Mouse (Mus musculus) kidney, adult 18-20 months (tissue): ENCODE measurements around the gene Nudt6.

Experiments used
- DNase-seq: peaks from one replicate; pipeline ENCODE4 v3.0.0; 2021

Gene Nudt6

DNA sequence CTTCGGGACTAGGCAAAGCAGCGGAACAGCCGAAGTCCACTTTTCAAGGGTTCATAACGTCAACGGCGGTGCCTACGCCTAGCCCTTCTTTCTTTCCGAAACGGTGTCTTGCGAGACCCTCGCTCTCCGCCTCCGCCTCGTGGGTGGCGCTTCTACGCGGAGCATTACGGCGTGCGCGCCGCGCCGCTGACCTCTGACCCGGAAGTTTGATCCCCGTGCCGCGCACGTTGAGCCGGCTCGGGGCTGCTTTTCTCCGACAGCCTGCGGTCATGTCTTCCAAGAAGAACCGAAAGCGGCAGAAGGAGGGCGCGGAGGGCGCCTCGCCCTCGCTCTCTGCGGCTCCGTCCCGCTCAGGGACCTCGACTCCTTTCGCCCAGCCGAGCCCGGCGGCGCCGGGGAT is at the start of gene Nudt6:
TSS of gene Nudt6 (minus strand) at position 140 of the 400 bp plus-strand sequence.
- peak; percentile 93 for DNase-seq

- DNase-seq: no peak
These were observed 49.3 kb upstream of the Nudt6 start for GRCm38 (mm10) chr3:37469353-37469752.

GRCm38 (mm10) chr3:37468170-37468569 is 48.2 kb upstream of the Nudt6 start:
- no peak for DNase-seq

DNA sequence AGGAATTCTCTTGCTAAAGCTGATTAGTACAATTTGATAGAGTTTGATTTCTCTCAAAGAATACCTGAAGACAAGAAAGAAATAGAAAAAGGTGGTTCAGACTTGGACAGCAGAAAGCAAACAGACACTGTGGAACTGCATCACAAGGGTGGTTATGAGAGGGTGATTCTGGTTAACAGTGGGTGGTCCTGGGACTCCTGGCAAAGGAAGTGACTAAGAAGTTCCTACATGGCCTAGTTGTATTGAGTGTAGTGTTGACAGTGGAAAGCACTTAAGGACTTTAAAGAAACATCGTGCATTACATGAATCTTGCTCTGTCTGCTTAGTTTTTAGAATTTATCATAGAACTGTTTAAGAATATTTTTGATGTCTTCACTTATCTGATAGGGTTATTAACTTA is 36.0 kb upstream of the Nudt6 start:
- DNase-seq: no peak

GRCm38 (mm10) chr3:37443409-37443808 is 23.4 kb upstream of the Nudt6 start:
- no peak for DNase-seq

DNA sequence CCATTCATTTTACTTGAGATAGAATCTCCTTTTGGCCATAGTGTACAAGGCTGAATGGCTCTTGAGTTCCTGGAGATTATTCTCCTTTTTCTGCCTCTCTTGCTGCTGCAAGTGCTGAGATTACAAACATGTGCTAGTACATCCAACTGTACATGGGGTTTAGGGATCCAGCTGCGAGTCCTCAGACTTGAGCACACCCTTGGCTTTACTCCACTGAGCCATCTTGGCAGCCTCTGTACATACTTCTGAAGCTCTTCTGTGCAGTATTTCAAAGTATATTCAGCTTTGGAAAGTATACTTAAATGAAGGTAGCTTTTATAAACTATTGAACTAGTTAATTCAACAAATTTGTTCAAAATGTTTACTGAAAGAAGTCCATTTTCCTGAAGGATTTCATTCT is 19.8 kb upstream of the Nudt6 start:
- DNase-seq: no peak

GRCm38 (mm10) chr3:37430359-37430758 is 10.3 kb upstream of the Nudt6 start:
- no peak for DNase-seq

GRCm38 (mm10) chr3:37426069-37426468 is 6.1 kb upstream of the Nudt6 start:
- no peak for DNase-seq

DNA sequence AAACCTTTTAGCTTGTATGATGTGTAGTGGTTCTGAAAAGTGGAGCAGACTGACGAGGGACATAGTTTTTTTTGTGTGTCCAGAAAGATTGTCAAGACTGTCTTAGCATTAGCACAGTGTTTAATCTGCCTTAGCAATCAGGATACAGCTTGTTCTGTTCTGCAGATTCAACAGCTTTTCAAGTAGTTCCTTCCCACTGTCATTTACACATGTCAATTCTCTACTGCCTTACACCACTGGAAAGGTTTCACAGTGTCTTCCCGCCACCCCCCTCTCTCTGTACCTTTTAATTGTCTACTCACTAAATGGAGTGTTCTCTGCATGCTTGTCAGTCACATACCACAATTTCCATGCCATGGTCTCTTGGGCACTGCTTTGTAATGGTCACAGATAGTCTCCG is 1.2 kb upstream of the Nudt6 start:
- no peak for DNase-seq

GRCm38 (mm10) chr3:37420641-37421040 is 630 bp upstream of the Nudt6 start:
- DNase-seq: no peak

DNA sequence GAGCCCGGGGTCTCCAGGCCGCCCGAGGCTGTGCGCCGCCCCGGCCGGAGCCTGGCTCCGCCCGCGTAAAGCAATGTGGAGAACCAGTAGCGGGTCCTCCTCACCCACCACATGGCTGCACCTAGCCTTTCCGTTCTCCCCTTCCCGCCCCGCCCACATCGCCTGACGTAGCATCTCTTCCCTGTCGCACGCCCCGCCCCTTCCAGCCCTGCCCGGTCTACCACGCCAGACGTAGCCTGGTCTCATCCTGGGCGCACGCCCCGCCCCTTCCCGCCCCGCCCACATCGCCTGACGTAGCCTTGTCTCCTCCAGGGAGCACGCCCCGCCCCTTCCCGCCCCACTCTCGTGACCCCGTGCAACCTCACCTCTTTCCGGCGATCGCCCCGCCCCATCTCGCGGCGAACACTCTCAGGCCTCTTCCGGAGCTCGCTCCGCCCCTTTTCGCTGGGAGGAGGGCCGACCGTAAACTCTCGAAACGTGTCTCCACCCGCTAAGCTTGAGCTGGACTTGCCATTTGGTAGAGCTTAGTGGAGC is 486 bp downstream of the Nudt6 start, which contains the start of gene Spata5:
TSS of gene Spata5 (plus strand) at position 439 of the 534 bp plus-strand sequence.
- DNase-seq: peak; percentile 96

DNA sequence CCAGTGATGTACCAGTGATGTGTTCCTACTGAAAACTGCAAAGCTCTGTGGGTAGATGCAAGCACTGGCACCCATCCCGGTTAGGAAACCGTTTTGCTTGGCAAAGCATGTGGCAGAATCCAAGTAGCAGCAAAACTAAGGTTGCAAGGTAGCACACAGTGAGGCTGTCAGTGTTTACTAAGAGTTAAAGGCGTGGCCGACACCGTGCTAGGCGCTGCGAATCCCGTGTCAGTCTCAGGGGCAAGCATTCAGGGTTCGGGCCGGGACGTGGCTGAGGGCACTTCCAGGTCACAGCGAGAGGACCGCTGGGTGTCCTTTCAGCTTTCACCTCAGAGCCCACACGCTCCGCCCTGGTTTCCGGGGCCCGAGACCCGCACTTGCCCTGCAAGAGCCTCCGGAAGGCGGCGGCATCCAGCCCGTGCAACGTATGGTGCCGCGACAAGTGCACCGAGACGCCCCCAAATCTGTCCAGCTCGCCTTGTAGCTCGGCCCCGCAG is 1.0 kb downstream of the Nudt6 start:
- DNase-seq: no peak

- DNase-seq: no peak
These were observed 1.7 kb downstream of the Nudt6 start for GRCm38 (mm10) chr3:37418341-37418740.

GRCm38 (mm10) chr3:37414413-37414960 is 5.5 kb downstream of the Nudt6 start:
- peak; percentile 84 for DNase-seq

- DNase-seq: no peak
These were observed 6.6 kb downstream of the Nudt6 start for GRCm38 (mm10) chr3:37413446-37413845.

GRCm38 (mm10) chr3:37407598-37407997 is 12.4 kb downstream of the Nudt6 start:
- DNase-seq: no peak

DNA sequence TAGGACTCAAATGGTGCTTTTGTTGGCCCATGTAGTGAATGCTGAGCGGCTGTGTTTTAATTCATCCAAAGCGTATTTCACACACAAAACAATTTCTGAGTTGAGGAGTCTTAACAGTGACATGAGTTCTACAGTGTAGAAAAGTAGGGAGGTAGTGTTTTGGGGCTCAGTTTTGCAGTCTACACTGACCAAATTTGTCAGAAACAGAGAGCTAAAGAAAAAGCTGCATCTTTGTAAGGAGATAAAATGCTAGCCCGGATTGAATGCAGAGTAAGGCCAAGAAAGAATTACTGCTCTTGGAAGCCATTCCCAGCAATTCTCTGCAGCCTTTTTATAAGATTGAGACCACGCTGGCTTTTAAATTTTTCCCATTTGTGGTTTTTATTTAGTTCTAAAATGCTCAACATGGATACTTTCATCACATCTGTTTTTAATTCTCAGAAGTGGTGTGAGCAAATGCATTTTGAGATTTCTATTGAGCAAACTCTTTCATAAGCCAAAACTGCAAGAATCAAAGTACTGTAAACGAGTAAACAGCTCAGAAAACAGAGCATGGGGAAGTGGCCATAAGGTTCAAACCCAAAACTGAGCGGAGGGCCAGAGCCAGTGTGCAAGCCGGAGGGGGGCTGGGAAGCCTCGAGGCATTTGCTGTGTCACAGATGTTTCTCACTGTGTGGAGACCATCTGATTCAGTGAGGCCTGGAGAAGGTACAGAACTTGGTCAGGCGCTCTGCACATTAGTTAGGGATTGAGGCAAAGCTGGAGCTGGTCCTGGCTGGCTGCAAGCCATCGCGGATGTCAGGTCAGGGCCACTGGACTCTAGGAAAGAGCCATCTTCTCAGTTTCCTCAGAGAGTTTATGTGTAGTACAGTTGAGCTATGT is 18.0 kb downstream of the Nudt6 start:
- DNase-seq: peak; percentile 36

DNA sequence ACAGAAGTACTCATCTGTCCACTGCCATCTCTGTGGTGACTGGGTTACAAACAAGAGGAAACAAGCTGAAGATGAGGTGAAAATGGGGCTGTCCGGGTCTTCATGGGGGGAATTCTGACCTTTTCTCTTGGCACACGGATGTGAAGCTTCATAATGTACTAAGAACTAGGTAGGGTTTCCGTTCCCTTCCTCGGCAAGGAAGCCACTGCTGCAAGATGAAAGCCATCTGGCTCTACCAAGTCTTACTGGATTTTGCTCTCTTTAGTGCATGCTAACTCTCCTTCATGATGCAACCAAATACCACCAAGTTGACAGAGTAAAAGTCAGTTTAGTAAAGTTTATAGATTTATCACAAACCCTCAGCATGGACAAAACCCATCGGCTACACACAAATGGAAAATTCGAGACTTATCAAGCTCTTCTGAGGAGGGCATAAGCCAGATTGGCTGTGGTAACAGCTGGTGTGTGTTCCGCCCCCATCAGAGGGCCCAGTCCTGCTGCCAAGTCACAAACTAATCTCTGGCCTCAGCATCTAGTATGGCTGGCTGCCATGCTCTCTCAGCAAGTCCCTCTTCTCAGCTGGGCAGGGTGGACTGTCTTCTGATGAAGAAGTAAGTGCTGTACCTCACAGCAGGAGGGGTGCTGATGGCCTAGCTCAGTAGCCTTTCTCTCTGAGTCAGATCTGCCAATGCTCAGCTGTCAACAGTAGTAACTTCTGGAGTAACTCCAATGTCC is 21.2 kb downstream of the Nudt6 start:
- no peak for DNase-seq

- no peak for DNase-seq
These were observed 22.4 kb downstream of the Nudt6 start for GRCm38 (mm10) chr3:37397646-37398045.

- no peak for DNase-seq
These were observed 22.9 kb downstream of the Nudt6 start for GRCm38 (mm10) chr3:37396930-37397608.

DNA sequence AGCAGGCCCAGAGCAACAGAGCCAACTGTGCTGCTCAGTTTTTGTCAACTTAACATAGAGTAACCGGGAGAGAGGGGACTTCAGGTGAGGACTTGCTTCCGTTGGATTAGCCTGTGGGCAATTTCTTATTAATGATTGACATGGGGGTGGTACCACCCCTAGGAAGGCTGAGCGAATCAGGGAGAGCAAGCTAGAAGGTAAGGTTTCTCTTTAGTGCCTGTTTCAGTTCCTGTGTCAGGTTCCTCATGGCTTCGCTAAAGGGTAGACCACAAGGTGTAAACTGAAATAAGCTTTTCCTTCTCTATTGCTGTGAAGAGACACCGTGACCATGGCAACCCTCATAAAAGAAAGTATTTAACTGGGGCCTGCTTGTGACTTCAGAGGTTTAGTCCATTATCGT is 32.7 kb downstream of the Nudt6 start:
- no peak for DNase-seq

- no peak for DNase-seq
These were observed 36.8 kb downstream of the Nudt6 start for GRCm38 (mm10) chr3:37383096-37383765.
